Mouse (Mus musculus): ENCODE measurements around the gene Ptpn3.
"Not testable (repeated sequence)": the region's sequence is repeated elsewhere in the genome, so short reads cannot be mapped to it uniquely, and the experiment has no call there.

The Ptpn3 gene

DNA sequence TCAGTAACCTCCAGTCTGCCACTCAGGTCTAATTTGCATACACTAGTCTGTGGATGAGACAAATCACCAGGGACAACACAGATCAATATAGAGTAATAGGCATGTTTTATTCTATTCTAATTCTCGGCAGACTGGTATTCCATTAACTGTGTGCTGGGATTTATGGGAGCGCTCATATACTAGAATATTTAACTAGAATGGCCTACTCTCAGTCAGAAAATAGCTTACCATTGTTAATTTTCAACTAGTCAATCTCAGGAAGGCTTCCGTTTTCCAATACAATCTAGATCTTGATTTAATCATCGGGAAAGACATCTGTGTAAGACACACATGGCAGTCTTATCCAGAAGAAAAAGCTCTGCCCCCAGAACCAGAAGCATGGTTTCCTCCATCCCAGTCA is 3.5 kb downstream of the Ptpn3 start:
- no peak for DNase-seq

DNA sequence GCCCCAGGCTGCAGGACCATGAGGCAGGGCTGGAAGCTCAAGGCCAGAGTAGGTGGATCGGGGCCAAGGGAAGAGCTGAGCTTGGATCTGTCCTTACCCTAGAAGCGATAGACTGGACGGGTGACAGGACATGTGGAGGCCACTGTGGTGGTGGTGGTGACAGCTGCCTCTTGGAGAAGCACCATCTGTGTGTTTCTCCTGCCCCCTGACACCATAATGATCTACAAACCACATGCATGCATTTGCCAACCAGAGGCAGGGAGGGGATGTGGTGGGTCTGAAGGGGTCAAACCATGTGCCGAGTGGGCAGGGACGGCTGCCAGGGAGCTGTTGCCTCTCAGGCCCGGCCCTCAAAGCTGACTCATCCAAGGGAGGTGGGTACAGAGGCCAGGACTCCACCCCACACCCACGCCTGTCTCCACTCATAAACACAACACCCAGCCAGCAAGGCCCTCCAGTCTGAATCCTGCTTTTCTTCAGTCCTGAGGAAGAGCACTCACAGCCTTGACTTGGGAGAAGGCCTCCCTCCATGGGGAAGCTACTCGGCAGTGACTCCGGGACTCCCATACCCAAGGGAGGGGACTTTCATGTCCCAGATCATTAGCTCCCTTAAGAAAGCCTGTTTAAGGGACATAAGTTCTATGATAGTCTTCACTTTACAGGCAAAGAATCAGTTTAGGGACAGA is 6.5 kb downstream of the Ptpn3 start:
- DNase-seq = peak; percentile 87

DNA sequence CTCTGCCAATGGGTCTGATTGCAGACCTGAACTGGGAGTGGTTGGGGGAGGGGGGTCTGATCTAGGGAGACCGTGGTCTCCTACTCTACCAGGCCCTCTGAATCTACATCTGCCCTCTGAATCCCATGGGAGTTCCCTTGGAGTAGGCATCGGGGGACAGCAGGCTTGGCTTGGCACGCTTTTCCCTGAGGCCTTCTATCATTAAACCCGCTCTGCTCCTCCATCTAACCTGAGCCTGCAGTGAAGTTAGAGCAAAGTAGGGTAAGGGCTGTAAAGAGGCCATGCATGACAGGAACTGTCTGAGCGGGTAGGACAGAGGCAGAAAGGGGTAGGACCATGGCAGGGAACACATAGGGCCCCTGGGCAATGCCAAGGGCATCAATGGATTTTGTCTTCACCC is 9.0 kb downstream of the Ptpn3 start:
- DNase-seq = no peak

DNA sequence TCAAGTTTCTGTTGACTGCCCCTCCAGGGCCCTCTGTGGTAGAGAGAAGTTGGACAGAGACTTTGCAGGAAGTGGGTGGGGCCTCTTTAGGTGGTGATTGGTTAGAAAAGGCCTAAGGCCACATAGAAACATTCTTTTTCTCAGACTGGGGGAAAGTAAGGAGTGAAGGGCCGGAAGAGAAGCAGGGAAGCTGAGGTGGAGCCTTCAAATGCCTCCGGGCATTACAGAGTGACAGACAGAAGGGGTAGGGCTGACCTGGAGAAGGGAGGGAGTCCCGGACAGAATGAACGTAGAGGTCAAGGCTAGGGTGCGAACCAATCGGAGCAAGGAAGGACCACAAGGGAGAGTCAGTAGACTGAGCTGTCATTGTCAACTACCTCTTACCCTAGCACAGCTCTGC is 11.6 kb downstream of the Ptpn3 start:
- DNase-seq = no peak

DNA sequence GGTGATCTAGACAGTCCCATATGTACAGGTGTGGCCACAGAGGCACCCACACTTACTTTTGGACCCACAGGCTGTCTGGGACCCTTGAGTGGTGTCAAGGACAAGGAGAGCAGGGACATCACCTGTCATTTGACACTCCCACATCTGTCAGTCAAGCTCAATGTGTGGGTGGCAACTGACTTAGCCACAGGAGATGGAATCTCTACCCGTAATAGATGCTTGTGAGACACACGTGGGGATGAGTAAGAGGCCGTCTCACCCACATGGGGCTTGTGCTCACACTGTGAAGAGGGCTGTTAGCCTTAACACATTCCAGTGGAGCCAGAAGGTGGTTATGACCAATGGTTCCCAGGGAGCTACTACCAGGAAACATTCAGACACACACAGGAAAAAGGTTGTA is 13.8 kb downstream of the Ptpn3 start:
- no peak for DNase-seq

DNA sequence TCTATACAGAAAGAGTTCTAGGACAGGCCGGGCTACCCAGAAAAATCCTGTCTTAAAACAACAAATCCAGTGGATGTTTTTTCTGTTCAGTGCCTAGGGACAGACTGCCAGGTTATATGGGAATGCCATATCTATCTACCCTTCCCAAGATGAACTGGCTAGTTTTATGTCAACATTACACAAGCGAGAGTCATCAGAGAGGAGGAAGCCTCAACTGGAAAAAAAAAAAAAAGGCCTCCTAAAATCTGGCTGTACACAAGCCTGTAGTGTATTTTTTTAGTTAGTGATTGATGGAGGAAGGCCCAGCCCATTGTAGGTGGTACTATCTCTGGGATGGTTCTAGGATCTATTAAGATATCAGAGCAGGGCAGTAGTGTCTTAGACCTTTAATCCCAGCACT is 16.4 kb downstream of the Ptpn3 start:
- no peak for DNase-seq

DNA sequence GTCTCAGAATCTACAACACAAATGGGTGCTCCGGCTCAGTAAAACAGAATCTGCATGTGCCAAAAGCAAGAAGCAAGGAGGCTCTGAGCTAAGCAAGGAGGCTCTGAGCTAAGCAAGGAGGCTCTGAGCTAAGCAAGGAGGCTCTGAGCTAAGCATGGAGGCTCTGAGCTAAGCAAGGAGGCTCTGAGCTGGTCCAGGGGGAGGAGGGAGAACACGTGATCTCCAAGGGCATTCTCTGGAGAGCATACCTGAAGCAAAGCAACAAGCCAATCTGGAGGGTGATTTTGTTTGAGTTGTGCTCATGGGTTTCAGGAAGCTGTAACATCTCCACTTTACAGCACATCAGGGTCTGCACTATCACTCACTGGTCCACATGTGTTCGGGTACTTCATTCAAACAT is 18.4 kb downstream of the Ptpn3 start:
- no peak for DNase-seq

DNA sequence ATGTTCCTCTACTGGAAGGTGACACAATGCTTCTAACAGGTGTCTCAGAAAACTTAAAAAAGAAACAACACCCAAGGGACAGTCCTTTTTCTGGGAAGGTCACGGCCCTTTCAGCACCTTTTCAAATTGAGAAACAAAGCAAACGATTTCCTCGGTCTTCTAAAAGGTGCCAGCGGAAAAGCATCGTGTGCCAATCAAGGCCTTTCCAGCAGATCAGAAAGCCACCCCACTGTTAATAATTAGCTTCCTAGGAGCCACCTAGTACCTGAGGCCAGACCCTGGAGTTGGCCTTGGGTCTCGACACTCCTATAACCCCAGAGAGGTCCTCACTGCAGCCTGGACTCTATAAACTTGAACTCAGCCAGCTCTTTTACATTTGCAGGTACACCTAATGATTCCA is 19.0 kb downstream of the Ptpn3 start:
- DNase-seq = no peak

DNA sequence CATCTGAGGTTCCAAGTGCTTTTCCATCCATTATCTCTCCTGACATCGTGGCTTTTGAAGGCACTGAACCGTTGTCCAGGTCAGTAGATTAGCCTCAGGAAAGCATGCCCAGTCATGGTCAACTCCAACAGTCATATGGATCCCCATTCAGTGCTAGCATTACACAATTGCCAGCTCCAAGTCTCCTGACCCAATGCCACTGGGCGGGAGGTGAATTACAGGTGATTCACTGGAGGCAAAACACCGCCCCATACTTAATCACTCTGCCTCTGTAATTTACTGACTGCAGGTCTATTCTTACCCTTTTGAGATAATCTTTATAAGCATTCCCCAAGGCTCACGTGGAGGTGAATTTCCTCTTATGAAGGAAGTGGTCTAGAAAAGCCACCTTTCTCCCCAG is 19.5 kb downstream of the Ptpn3 start:
- DNase-seq = no peak

DNA sequence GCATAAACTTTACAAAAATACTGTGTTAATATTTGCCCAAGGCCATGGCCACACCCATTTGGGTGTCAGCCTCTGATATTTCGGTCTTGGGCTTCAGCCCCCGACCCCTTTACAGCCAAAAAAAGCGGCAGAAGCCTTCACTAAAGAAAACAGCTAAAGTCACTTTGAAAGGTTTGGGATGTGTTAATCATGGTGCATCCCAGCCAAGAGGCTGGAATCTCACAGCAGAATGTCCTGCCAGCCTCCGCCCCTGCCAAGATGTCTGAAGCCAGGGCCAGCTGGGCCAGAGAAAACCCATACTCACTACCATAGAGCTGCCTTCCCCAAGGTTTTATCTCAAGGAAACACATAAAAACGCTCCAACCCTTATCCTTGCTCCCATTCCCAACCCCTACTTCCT is 20.7 kb downstream of the Ptpn3 start:
- peak; percentile 62 for DNase-seq

DNA sequence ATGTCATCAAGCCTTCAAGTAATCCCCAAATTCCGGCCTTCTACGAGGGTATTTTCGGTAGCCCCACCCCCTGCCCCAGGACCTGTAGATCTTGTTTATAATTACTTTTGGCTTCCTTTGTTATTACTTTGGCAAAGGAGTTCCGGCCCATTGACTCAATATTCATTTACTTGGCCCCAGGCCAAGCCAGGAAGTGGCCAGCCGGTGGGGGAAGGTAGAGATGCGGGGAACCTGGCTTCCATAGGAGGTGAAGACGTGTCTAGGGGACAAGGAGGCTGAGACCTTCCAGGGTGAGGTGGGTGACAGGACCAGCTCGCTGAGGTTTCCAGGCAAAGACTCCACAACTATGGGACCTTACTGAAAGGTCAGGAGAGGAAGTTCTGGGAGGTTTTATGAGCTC is 22.4 kb downstream of the Ptpn3 start:
- no peak for DNase-seq

DNA sequence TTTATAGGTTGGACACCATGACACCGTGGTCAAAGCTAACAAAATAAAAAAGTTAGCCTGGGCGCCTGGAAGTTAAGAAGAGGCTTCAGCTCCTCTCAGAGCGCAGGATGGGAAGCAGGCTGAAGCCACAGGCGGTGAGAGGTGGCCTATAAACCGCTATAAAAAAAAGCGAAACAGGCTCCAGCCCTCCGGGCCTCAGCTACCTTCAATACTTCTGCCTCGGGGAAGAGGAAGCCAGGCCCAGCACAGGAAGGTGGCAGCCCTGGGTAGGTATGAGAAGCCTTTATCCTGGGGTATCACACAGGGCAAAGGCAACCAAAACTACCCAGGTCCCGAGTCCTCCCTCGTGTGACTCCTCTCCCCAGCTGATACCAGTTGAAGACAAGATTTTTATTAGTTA is 22.8 kb downstream of the Ptpn3 start:
- no peak for DNase-seq

DNA sequence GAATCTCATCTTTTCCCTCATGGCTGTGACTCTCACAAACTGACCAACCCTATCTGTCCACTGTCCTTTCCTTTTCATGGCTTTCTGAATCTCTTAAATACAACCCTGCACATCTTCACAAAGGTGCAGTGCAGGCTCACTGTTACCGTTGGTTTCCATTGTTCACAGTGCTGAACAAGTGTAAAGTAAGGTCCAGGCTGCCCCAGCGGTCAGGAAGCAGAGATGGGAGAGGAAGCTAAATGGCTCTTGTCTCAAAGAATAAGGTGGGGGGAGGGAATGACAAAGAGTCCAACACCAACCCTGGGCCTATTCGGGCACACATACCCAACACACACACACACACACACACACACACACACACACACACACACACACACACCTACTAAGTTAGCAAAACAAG is 24.0 kb downstream of the Ptpn3 start:
- DNase-seq = no peak

DNA sequence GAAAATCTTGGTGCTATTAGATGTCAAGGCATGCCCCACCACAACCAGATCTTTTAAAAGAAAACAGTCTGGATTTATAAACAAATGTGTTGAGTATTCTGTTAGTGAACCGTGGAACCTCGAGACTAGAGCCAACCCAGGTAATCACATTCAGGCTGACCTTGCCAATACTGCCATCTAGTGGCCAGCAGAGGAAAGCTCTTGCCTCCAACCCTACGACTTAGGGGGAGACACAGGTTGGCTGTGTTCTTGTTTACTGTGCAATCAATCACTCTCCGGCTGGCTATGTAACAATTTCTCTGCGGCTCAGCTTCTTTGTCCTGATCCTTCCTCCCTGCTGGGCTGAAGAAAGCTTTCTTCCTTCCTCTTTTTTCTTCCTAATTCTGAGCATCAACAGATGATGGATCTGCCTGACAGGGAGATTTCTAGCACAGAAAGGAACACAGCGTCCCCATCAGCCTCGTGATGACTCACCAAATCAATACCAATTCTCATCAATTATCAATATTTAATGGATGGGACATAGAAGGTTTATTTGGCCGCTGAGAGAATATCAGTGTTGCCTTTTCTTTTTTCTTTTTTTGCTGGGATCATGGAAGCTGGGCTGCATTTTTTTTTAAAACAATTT is 26.4 kb downstream of the Ptpn3 start:
- DNase-seq = peak; percentile 64

DNA sequence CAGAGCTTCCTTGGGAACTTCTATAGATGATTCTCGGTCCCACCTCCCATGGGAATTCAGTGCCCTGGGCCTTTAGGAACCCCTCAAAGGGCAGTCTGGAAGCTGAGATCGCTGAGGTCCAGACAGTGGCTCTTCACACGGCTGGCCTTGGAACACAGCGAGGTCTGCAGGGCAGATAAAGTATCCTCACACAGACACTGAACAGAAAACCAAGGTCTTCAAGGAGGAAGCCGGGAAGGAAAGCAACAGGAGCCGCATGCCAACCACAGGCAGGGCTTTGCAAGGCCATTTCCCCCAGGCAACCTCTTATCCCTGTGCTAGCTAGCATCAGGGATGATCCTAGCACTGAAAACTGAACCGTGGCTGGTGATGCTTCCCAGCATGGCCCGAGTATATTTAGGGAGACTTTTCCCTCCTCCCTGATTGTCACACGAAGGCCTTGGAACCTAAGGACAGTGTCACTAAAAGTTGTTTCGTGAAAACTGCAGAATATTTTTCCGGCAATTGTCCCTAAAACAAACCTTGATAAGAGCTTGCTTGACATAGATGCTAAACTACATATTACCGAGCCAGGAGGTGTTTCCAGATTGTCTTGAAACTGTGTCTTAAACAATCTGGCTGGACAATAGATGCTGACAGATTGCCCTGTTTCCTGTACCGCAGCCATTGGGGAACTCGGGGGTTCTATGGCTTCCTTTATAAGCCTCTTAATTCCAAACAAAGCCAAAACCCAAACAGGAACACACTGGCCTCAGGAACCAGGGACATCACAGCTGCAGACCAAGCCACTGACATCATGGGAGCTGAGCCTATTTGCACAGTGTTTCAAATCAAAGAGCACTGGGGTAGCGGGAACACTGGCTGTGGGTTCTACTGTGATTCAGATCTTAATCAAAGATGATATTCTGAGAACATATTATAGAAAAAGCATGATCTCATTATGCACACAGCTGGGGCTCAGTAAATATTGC is 27.8 kb downstream of the Ptpn3 start:
- no peak for DNase-seq

DNA sequence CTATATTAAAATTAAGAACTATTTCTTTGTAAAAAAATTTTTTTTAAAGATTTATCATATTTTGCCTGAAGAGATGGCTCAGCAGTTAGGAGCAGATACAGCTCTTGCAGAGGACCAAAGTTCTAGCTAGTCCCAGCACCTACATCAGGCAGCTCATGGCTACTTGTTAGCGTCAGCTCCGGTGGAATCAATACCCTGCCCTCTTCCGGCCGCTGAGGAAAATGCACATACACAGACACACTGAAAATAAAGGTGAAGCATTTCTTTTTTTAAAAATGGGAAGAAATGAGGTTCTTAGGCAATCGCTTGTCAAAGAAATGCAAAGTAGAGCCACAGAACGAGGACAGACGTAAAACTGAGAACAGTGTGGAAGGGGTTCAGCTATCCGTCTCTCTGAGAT is 30.6 kb downstream of the Ptpn3 start:
- no peak for DNase-seq

DNA sequence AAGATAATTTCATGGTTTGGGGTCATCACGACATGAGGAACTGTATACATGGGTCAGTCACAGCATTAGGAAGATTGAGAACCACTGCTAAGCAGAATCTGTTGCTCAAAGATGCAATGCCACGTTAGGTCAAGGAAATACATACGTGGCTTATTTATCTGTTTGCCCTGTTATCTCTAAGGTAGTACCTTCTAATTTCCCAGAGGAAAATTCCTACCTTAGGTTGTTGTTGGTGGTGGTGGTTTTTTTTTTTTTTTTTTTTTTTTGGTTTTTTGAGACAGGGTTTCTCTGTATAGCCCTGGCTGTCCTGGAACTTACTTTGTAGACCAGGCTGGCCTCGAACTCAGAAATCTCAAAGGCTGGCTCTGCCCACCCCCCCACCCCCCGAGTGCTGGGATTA is 31.1 kb downstream of the Ptpn3 start:
- DNase-seq = not testable (repeated sequence)

DNA sequence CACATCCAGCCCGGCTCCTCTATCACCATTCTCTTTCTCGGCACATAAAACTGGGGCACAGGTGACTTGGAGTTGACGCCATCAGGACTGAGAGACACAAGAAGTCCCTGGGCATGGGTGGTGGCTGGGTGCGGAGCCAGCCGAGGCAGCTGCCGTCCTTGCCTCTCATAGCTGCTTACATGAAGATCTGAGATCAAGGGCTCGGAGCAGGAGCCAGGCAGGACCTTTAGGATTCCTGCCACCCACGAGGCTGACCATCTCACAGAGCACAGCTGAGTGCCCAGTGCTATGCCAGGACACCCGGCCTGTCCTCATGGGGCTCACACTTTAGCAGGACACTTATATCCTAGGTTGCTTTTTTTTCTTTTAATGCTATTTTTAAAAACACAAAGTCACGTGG is 32.3 kb downstream of the Ptpn3 start:
- no peak for DNase-seq

DNA sequence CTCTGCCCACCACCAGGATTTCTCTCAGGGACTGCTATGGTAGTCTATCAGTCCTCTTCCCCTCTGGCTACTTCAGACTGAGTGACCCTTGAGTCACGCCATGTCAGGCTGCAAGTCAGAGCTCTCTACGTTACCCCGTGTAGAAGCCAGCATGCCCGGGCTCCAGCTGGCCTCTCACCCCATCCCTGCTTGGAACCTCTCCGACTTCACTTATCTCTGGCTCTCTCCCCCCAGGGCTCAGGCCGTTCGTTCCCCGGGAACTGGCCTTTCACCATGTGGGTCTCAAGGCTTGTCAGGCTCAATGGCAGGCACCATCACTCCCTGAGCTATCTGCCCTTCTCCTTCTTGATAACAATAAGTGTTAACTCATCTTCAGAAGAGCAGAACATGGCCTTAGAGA is 33.3 kb downstream of the Ptpn3 start:
- no peak for DNase-seq

DNA sequence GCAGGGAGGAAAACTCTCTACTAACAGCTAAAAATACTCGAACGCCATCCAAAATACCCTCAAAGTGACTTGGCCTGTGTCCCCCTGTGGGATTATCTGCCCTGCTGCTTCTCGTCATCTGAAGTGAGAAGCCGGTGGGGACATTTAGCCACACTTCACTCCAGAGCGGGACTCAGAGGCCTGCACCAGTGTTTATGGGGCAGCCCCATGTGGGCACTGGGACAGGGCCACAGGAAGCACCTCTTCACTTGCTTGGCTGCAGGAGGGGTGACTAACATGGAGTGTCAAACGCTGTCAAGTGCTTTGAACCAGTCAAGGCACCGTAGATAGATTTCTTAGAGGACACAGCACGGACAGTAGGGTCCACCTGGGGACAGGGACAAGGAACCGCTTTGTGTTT is 35.2 kb downstream of the Ptpn3 start:
- DNase-seq = no peak

DNA sequence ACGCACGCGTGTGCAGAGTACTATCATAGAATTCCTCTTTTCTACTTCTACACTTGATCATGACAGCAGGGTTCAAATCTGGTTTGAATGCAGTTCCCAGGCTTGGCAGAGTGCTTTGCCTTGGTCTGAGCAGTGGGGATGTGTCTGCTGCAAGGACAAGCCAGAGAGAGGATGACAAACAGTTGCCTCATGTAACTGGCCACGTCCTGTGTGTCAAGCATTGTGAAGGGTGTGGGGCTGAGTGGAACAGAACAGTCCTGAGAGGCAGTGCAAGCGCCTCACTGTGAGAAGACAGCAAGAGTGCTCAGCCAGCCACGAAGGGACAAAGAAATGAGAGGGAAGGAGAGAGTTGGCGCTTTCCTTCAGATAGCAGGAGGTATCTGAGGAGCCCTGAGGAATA is 37.9 kb downstream of the Ptpn3 start:
- DNase-seq = no peak

DNA sequence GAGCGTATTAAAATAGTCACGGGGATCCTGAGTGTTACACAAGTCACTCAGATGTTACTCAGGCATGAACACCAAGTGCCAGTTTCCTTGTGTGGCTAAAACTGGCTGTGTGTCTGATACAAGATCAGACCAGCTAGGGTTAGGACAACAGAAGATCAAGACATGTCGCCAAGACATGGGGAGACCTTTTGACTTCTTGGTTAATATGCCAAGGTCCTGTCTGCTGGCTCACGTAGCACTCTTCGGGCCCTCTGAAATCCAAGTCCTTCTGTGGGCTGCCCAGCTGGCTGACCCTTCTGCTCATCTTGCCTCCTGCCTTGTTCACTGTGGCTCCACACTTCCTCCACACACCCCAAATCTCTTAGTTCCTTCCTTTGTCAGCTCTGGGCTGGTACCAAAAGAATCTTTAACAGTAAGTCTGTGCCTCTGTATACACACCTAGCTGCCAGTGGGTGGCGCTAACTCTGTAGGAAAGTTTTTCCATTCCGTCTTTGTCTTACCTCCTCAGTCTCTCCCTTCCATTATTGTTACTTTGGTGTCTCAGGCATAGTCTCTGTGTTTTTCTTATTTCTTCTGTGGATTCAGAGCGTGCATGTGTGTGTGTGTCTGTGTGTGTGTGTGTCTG is 38.5 kb downstream of the Ptpn3 start:
- DNase-seq = no peak

DNA sequence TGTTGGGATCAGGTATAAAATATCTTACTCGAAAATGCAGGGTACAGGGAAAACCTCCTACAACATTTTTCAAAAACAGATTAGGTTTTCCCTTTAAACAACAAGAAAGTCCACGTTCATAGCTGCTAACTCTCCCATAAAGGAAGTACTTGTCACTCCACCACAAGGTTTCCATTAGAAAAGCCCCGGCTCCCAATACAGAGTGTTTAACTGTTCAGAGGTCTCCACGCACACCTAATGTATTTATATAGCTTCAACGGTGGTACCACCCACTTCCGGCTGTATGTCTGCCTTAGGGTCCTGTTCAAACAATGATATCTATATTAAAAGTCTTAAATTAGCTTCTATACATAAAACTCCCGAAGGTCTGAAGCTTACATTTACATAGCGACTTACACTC is 39.2 kb downstream of the Ptpn3 start:
- no peak for DNase-seq

DNA sequence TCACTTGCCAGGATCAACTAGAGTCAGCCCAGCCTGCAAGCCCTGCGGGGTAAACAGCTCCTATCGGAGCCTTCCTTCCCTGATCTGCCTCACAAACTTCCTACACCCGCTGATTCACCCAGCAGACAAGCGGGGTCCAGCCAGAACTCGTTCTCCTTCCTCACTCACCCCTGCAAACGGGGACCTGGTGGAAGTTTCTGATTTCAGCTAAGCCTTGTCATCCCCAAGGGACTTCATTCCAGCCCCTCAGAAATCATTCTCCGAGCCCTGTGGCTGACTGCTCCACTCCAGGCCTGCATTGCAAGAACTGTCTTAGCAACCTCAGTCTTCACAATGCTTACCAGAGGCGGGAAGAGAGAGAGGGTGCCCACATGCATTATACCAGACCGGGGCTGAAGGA is 39.8 kb downstream of the Ptpn3 start:
- DNase-seq = no peak
